Mouse (Mus musculus) midbrain, postnatal 0 days (tissue): ENCODE data around the gene Hist1h4i. TPM values are rescaled to one million over a fixed set of nuclear protein-coding genes. Genes with fewer than 3 reads are reported as not detected.

ENCODE experiments used
- ATAC-seq: fragments of 200-750 bp; cut with Nextera tagmentation; 2 replicates; pipeline ENCODE4 v1.8.0; 2017; ENCODE audit warnings: moderate number of reproducible peaks, mild to moderate bottlenecking, moderate TSS enrichment, moderate library complexity; ENCODE audit not compliant: low FRiP score
- DNase-seq: peaks from one replicate; pipeline ENCODE4 v3.0.0-alpha.2; 2015; ENCODE audit warnings: low spot score
- H3K27ac ChIP-seq: fragments of 300-500 bp; sonication (generic); 2 replicates; pipeline ENCODE4 v1.5.1; 2014; ENCODE audit warnings: low read depth, mild to moderate bottlenecking, low read length, mixed read lengths
- H3K27me3 ChIP-seq: fragments of 300-500 bp; sonication (generic); 2 replicates; pipeline ENCODE4 v1.6.1; 2014; ENCODE audit warnings: low read length, control low read depth, mixed read lengths; ENCODE audit not compliant: insufficient read depth
- H3K36me3 ChIP-seq: fragments of 300-500 bp; sonication (generic); 2 replicates; pipeline ENCODE4 v1.6.1; 2014; ENCODE audit warnings: low read length, control low read depth, mixed read lengths; ENCODE audit not compliant: insufficient read depth
- H3K4me1 ChIP-seq: fragments of 300-500 bp; sonication (generic); 2 replicates; pipeline ENCODE4 v1.6.1; 2014; ENCODE audit warnings: mild to moderate bottlenecking, control low read depth, antibody characterized with exemption, low read length, mixed read lengths; ENCODE audit not compliant: insufficient read depth
- H3K4me2 ChIP-seq: fragments of 300-500 bp; sonication (generic); 2 replicates; pipeline ENCODE4 v1.6.1; 2014; ENCODE audit warnings: low read depth, mild to moderate bottlenecking, low read length, mixed read lengths; ENCODE audit not compliant: poor library complexity, severe bottlenecking
- H3K4me3 ChIP-seq: fragments of 300-500 bp; sonication (generic); 2 replicates; pipeline ENCODE4 v1.5.1; 2014; ENCODE audit warnings: low read depth, mild to moderate bottlenecking, low read length, moderate library complexity
- H3K9ac ChIP-seq: fragments of 300-500 bp; sonication (generic); replicated peaks from 2 replicates; pipeline ENCODE4 v1.6.1; 2014; ENCODE audit warnings: mild to moderate bottlenecking, low read length, moderate library complexity, mixed read lengths; ENCODE audit not compliant: poor library complexity, severe bottlenecking
- H3K9me3 ChIP-seq: fragments of 300-500 bp; sonication (generic); 2 replicates; pipeline ENCODE4 v1.6.1; 2016; ENCODE audit warnings: low read length, control low read depth
- CTCF ChIP-seq: IDR thresholded peaks from 2 replicates; pipeline ENCODE4 v1.5.1; 2016; ENCODE audit warnings: antibody characterized with exemption, mild to moderate bottlenecking
- WGBS: fragments of 180-500 bp; shearing (Covaris S2); extraction: QIAGEN DNeasy Blood & Tissue Kit; methylation state at CpG from one replicate; pipeline ENCODE4 v1.1.7; 2014; 5-methylcytosine and 5-hydroxymethylcytosine counted together
- polyA plus RNA-seq: library from polyadenylated mRNA; unstranded; fragments of >200 nt; fragmentation: Nextera tagmentation; extraction: Ambion mirVana; gene quantifications from 2 replicates; pipeline ENCODE4 v1.2.1, GENCODE M21; 2015
- total RNA-seq: library from RNA; depleted of rRNA; stranded (reverse); fragments of >200 nt; gene quantifications from 2 replicates; pipeline ENCODE4 v1.2.3, GENCODE M21; 2014

The Hist1h4i gene
- total and polyA plus RNA-seq, 2 experiments from 2014 or later = 2.5 to 19.2 TPM

- TF ChIP-seq CTCF = no peak
- H3K9ac ChIP-seq = no peak overlapping the region
Measured at GRCm38 (mm10) chr13:21998412-21998811, 42.8 kb downstream of the Hist1h4i start.

GRCm38 (mm10) chr13:21997821-21998220, 43.3 kb downstream of the Hist1h4i start:
- H3K4me1 ChIP-seq = no peaks in the 10 kb centered on the region; the same call in 1 of the 2 replicates
- TF ChIP-seq CTCF = no peak
- H3K27me3 ChIP-seq = peaks cover 75% of the 10 kb centered on the region
- no peak overlapping the region for H3K4me3 ChIP-seq
- DNase-seq = no peak
- no peak overlapping the region for H3K9ac ChIP-seq
- no peak for ATAC-seq
- 7% methylated on average over 4 of the region's 4 CpGs for WGBS
- no peak overlapping the region for H3K4me2 ChIP-seq
- no peaks in the 10 kb centered on the region for H3K36me3 ChIP-seq
- H3K9me3 ChIP-seq = no peaks in the 10 kb centered on the region
- no peak overlapping the region for H3K27ac ChIP-seq

More at GRCm38 (mm10) chr13:21998412-21998811, 42.8 kb downstream of the Hist1h4i start:
- no peaks in the 10 kb centered on the region for H3K36me3 ChIP-seq
- H3K27ac ChIP-seq = no peak overlapping the region
- peaks cover 81% of the 10 kb centered on the region for H3K27me3 ChIP-seq
- H3K9me3 ChIP-seq = no peaks in the 10 kb centered on the region
- H3K4me1 ChIP-seq = no peaks in the 10 kb centered on the region; the same call in 1 of the 2 replicates
- DNase-seq (no peak), ATAC-seq (no peak)
- H3K4me3 ChIP-seq = no peak overlapping the region
- WGBS = 16% methylated on average over 3 of the region's 3 CpGs
- H3K4me2 ChIP-seq = no peak overlapping the region

GRCm38 (mm10) chr13:21997201-21997820, 43.9 kb downstream of the Hist1h4i start:
- 2% methylated on average over 21 of the region's 21 CpGs for WGBS
- no peak overlapping the region for H3K9ac ChIP-seq
- H3K4me3 ChIP-seq = no peak overlapping the region
- no peak overlapping the region for H3K27ac ChIP-seq
- no peak overlapping the region for H3K4me2 ChIP-seq
- H3K27me3 ChIP-seq = peaks cover 70% of the 10 kb centered on the region
- no peaks in the 10 kb centered on the region for H3K36me3 ChIP-seq
- no peak for TF ChIP-seq CTCF
- ATAC-seq (no peak), DNase-seq (no peak)
- no peaks in the 10 kb centered on the region for H3K9me3 ChIP-seq
- no peaks in the 10 kb centered on the region; the same call in 1 of the 2 replicates for H3K4me1 ChIP-seq

GRCm38 (mm10) chr13:21996840-21997185, 44.3 kb downstream of the Hist1h4i start:
- no peak for DNase-seq
- Histone ChIP-seq H3K9me3 (no peaks in the 10 kb centered on the region), H3K27me3 (peaks cover 65% of the 10 kb centered on the region), H3K36me3 (no peaks in the 10 kb centered on the region), H3K4me2 (no peak overlapping the region), H3K4me3 (no peak overlapping the region), H3K27ac (no peak overlapping the region), H3K4me1 (no peaks in the 10 kb centered on the region; the same call in 1 of the 2 replicates), H3K9ac (no peak overlapping the region)
- ATAC-seq = no peak
- WGBS = under 1% methylated on average over 13 of the region's 13 CpGs
- no peak for TF ChIP-seq CTCF

GRCm38 (mm10) chr13:21996101-21996839, 44.9 kb downstream of the Hist1h4i start:
- DNase-seq (peak; percentile 53), ATAC-seq (no peak)
- Histone ChIP-seq H3K9ac (no peak overlapping the region), H3K9me3 (0 out of 2 replicates have a peak, but pooled peaks cover under 1% of the 10 kb centered on the region), H3K27me3 (peaks cover 60% of the 10 kb centered on the region), H3K4me1 (no peaks in the 10 kb centered on the region; the same call in 1 of the 2 replicates), H3K4me2 (no peak overlapping the region), H3K27ac (no peak overlapping the region), H3K4me3 (no peak overlapping the region), H3K36me3 (no peaks in the 10 kb centered on the region)
- 3% methylated on average over 12 of the region's 12 CpGs for WGBS
- TF ChIP-seq CTCF = no peak
